Mouse (Mus musculus): ENCODE measurements around the gene Taf3. TPM values are rescaled to one million over a fixed set of nuclear protein-coding genes. Genes with fewer than 3 reads are reported as not detected.

The Taf3 gene
- total and polyA plus RNA-seq, 2 experiments, result 1.1 to 2.6 TPM

GRCm38 (mm10) chr2:9955576-9956535 lies 92.5 kb downstream of the Taf3 start:
- no peak overlapping the region for H3K27ac ChIP-seq (replicated peaks; ENCODE audit: insufficient read depth, low read depth, low read length)
- H3K4me1 ChIP-seq (ENCODE audit: control insufficient read depth, insufficient read depth, low read length), result peaks cover 3% of the 10 kb centered on the region
- H3K27me3 ChIP-seq (ENCODE audit: control insufficient read depth, insufficient read depth, low read length), result no peaks in the 10 kb centered on the region
- peaks cover 12% of the 10 kb centered on the region; the same call in 1 of the 2 replicates for H3K79me2 ChIP-seq (ENCODE audit: control insufficient read depth, insufficient read depth, low read length)
- peak; percentile 51 for DNase-seq (ENCODE audit: extremely low read depth, low read depth, low spot score)
- no peak overlapping the region for H3K9ac ChIP-seq (ENCODE audit: low read depth, low read length)
- no peak for TF ChIP-seq CTCF (IDR thresholded peaks at IDR 0.05; ENCODE audit: low read depth, low read length)
- H3K36me3 ChIP-seq (ENCODE audit: control insufficient read depth, insufficient read depth, low read length), result peaks cover 2% of the 10 kb centered on the region; the same call in 1 of the 2 replicates
- 62% methylated on average over 9 of the region's 9 CpGs for WGBS
- no peak overlapping the region for H3K4me3 ChIP-seq (ENCODE audit: insufficient read depth, low read depth, low read length)

GRCm38 (mm10) chr2:9946739-9947138 lies 101.7 kb downstream of the Taf3 start:
- peaks cover 3% of the 10 kb centered on the region; the same call in 1 of the 2 replicates for H3K36me3 ChIP-seq (ENCODE audit: control insufficient read depth, insufficient read depth, low read length)
- no peak overlapping the region for H3K9ac ChIP-seq (ENCODE audit: low read depth, low read length)
- TF ChIP-seq CTCF (IDR thresholded peaks at IDR 0.05; ENCODE audit: low read depth, low read length), result no peak
- TF ChIP-seq POLR2A (IDR thresholded peaks at IDR 0.05; ENCODE audit: extremely low read depth, insufficient read depth, low read length), result no peak
- H3K4me1 ChIP-seq (ENCODE audit: control insufficient read depth, insufficient read depth, low read length), result no peaks in the 10 kb centered on the region
- WGBS, result 82% methylated on average over 3 of the region's 3 CpGs
- no peak overlapping the region for H3K4me3 ChIP-seq (ENCODE audit: insufficient read depth, low read depth, low read length)
- no peaks in the 10 kb centered on the region for H3K27me3 ChIP-seq (ENCODE audit: control insufficient read depth, insufficient read depth, low read length)
- H3K27ac ChIP-seq (replicated peaks; ENCODE audit: insufficient read depth, low read depth, low read length), result no peak overlapping the region
- H3K79me2 ChIP-seq (ENCODE audit: control insufficient read depth, insufficient read depth, low read length), result no peaks in the 10 kb centered on the region; the same call in 1 of the 2 replicates
- DNase-seq (ENCODE audit: extremely low read depth, low read depth, low spot score), result no peak

GRCm38 (mm10) chr2:9945611-9946010 lies 102.8 kb downstream of the Taf3 start:
- no peak for DNase-seq (ENCODE audit: extremely low read depth, low read depth, low spot score)
- no peak overlapping the region for H3K4me3 ChIP-seq (ENCODE audit: insufficient read depth, low read depth, low read length)
- 95% methylated on average over 4 of the region's 4 CpGs for WGBS
- H3K27ac ChIP-seq (replicated peaks; ENCODE audit: insufficient read depth, low read depth, low read length), result no peak overlapping the region
- H3K27me3 ChIP-seq (ENCODE audit: control insufficient read depth, insufficient read depth, low read length), result no peaks in the 10 kb centered on the region
- H3K36me3 ChIP-seq (ENCODE audit: control insufficient read depth, insufficient read depth, low read length), result peaks cover 6% of the 10 kb centered on the region
- H3K9ac ChIP-seq (ENCODE audit: low read depth, low read length), result no peak overlapping the region
- no peaks in the 10 kb centered on the region; the same call in 1 of the 2 replicates for H3K79me2 ChIP-seq (ENCODE audit: control insufficient read depth, insufficient read depth, low read length)
- TF ChIP-seq POLR2A (IDR thresholded peaks at IDR 0.05; ENCODE audit: extremely low read depth, insufficient read depth, low read length) (no peak), CTCF (IDR thresholded peaks at IDR 0.05; ENCODE audit: low read depth, low read length) (no peak)
- H3K4me1 ChIP-seq (ENCODE audit: control insufficient read depth, insufficient read depth, low read length), result no peaks in the 10 kb centered on the region

DNA sequence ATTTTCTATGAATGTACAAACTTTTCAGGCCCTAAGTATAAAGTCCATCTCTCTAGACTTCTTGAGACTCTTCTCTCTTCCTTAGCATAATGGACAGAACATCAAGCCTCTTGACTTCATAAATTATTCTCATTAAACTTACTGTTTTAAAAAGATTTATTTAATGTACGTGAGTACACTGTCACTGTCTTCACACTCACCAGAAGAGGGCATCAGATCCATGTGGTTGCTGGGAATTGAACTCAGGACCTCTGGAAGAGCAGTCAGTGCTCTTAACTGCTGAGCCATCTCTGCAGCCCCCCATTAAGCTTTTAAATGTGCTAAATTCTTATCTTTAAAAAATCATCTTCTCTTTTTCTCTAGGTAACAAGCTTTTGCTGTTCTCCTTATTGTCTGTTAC lies 105.4 kb downstream of the Taf3 start:
- 72% methylated on average over 1 of the region's 1 CpGs for WGBS
- TF ChIP-seq CTCF (IDR thresholded peaks at IDR 0.05; ENCODE audit: low read depth, low read length) (no peak), POLR2A (IDR thresholded peaks at IDR 0.05; ENCODE audit: extremely low read depth, insufficient read depth, low read length) (no peak)

DNA sequence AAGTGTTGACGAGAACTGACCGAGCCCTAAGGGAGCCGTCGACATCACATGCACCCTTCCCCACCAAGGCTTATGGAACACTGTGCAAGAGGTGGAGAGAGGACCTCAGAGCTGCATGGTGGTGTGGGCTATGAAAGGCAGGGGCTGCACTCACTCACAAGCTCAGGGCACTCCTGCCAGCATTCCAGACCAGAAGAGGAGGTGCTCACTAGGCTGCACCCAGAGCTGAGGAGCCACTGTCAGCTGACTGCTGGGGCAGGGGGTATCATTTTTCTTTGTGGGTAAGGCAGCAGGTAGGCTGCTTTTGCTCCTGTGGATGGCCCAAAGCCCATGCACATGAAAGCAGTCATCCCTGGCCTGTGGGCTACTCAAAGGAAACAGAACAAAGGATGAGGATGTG lies 109.1 kb downstream of the Taf3 start:
- Histone ChIP-seq H3K79me2 (ENCODE audit: control insufficient read depth, insufficient read depth, low read length) (no peaks in the 10 kb centered on the region), H3K27ac (replicated peaks; ENCODE audit: insufficient read depth, low read depth, low read length) (no peak overlapping the region), H3K4me1 (ENCODE audit: control insufficient read depth, insufficient read depth, low read length) (no peaks in the 10 kb centered on the region), H3K36me3 (ENCODE audit: control insufficient read depth, insufficient read depth, low read length) (peaks cover 7% of the 10 kb centered on the region), H3K4me3 (ENCODE audit: insufficient read depth, low read depth, low read length) (no peak overlapping the region), H3K27me3 (ENCODE audit: control insufficient read depth, insufficient read depth, low read length) (no peaks in the 10 kb centered on the region), H3K9ac (ENCODE audit: low read depth, low read length) (no peak overlapping the region)
- 94% methylated on average over 4 of the region's 4 CpGs for WGBS
- TF ChIP-seq CTCF (IDR thresholded peaks at IDR 0.05; ENCODE audit: low read depth, low read length) (no peak), POLR2A (IDR thresholded peaks at IDR 0.05; ENCODE audit: extremely low read depth, insufficient read depth, low read length) (no peak)
- DNase-seq (ENCODE audit: extremely low read depth, low read depth, low spot score), result no peak

More for the DNA sequence above, 105.4 kb downstream of the Taf3 start:
- DNase-seq (ENCODE audit: extremely low read depth, low read depth, low spot score), result peak; percentile 12
- Histone ChIP-seq H3K79me2 (ENCODE audit: control insufficient read depth, insufficient read depth, low read length) (no peaks in the 10 kb centered on the region; the same call in 1 of the 2 replicates), H3K36me3 (ENCODE audit: control insufficient read depth, insufficient read depth, low read length) (peaks cover 5% of the 10 kb centered on the region), H3K4me1 (ENCODE audit: control insufficient read depth, insufficient read depth, low read length) (no peaks in the 10 kb centered on the region), H3K4me3 (ENCODE audit: insufficient read depth, low read depth, low read length) (no peak overlapping the region), H3K27me3 (ENCODE audit: control insufficient read depth, insufficient read depth, low read length) (no peaks in the 10 kb centered on the region), H3K9ac (ENCODE audit: low read depth, low read length) (no peak overlapping the region), H3K27ac (replicated peaks; ENCODE audit: insufficient read depth, low read depth, low read length) (no peak overlapping the region)

DNA sequence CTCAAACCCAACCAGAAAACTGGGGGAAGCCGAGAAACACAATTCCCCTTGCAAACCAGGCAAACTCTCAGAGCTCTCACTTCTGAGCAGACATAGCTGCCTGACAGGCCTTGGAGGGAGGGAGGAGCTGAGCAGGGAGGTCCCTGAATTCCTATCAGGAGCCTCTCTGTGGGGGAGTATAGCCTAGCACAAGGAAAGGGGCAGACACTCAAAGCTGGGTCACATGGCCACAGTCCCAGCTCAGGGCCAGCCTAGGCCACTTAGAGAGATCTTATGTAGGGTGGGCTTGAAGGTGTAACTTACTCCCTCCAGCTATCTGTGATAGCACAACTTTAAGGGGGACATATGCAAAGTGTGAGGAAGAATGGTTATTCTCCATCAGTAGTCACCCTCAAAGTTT lies 112.4 kb downstream of the Taf3 start:
- WGBS, result 88% methylated on average over 1 of the region's 1 CpGs
- no peak overlapping the region for H3K27ac ChIP-seq (replicated peaks; ENCODE audit: insufficient read depth, low read depth, low read length)
- H3K4me3 ChIP-seq (ENCODE audit: insufficient read depth, low read depth, low read length), result no peak overlapping the region
- no peaks in the 10 kb centered on the region for H3K79me2 ChIP-seq (ENCODE audit: control insufficient read depth, insufficient read depth, low read length)
- H3K36me3 ChIP-seq (ENCODE audit: control insufficient read depth, insufficient read depth, low read length), result peaks cover 7% of the 10 kb centered on the region
- TF ChIP-seq CTCF (IDR thresholded peaks at IDR 0.05; ENCODE audit: low read depth, low read length) (no peak), POLR2A (IDR thresholded peaks at IDR 0.05; ENCODE audit: extremely low read depth, insufficient read depth, low read length) (no peak)
- no peak overlapping the region for H3K9ac ChIP-seq (ENCODE audit: low read depth, low read length)
- no peak for DNase-seq (ENCODE audit: extremely low read depth, low read depth, low spot score)
- H3K4me1 ChIP-seq (ENCODE audit: control insufficient read depth, insufficient read depth, low read length), result no peaks in the 10 kb centered on the region
- H3K27me3 ChIP-seq (ENCODE audit: control insufficient read depth, insufficient read depth, low read length), result no peaks in the 10 kb centered on the region

All from liver, adult 2 months (tissue).